Mouse (Mus musculus) left cerebral cortex, postnatal 10 days (tissue): ENCODE data around the gene Sphkap. TPM values are rescaled to one million over a fixed set of nuclear protein-coding genes. Genes with fewer than 3 reads are reported as not detected.

Experiments used
- DNase-seq, 2 experiments: peaks; one replicate each; pipeline ENCODE4 v3.0.0; 2021 to 2022; ENCODE audit warnings: low spot score in 2 of 2, mixed read lengths in 1 of 2; ENCODE audit errors: extremely low spot score in 1 of 2
- intact Hi-C: fragments of 180-260 bp; cut with DNase I; formaldehyde crosslinking; loops from one replicate; pipeline ENCODE4 v1.15.1; 2025
- total RNA-seq, 2 experiments: library from RNA; stranded (reverse); gene quantifications; 2 replicates each; pipeline ENCODE4 v1.2.3; 2021

Sphkap gene
- 100 to 1,000 TPM; 185 to 222 TPM for total RNA-seq

DNA sequence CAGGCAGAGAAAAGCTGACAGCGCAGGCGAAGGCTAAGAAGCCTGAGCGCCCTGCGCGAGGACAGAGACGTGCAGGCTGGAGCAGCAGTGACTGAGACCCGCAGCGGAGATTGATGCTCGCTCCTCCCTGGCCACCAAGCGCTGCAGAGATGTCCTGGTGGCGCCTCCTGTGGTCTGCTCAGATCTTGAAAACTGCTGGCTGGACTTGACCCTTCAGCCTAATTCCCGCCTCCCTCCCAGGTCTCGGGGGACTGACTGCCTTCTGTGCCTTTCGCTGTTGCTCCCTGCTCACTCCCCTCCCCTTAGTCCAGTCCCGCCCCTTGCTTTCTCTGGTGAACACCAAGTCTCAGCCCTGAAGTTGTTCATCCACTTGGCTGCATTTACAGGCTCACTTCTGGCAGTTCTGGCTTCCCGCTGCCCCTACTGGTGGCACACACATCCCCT lies at the start of gene Sphkap:
Gene Sphkap (minus strand): TSS at position 180 of the 444 bp plus-strand sequence.
- intact Hi-C loops, result loop anchor here (5.0 to 10.0 kb wide), 2 partner anchors 183 to 309 kb away; no protein-coding TSS in a partner anchor
- peak; percentile 43 to 66 for DNase-seq

DNA sequence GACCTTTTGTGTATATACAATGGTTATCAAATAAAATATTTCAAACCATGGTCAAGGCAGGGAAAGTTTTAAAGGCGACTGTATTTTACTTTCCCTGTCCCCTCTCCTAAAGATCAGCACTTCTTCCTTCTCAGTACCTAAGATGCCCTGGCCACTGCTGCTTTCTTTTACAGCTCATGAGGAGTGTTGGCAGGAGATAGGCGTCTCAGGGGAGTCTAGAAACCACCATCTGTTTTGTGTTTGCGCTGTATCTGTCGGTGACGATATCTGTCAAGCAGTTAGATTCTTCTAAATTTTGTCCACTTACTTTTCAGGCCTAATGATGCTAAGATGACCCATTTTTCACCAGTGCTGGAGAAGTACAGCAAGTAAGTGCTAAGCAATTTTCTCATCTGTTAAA lies 43.3 kb upstream of the Sphkap start:
- intact Hi-C loops, result no loop called here
- no peak for DNase-seq

DNA sequence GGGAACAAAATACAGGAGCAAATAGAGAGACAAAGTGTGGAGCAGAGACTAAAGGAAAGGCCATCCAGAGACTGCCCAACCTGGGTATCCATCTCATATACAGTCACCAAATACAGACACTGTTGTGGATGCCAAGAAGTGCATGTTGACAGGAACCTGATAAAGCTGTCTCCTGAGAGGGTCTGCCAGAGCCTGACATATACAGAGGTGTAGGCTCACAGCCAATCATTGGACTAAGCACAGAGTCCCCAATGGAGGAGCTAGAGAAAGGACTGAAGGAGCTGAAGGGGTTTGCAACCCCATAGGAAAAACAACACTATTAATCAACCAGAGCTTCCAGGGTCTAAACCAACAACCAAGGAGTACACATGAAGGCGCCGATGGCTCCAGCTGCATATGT lies 32.4 kb upstream of the Sphkap start:
- intact Hi-C loops, result no loop called here
- DNase-seq, result no peak

DNA sequence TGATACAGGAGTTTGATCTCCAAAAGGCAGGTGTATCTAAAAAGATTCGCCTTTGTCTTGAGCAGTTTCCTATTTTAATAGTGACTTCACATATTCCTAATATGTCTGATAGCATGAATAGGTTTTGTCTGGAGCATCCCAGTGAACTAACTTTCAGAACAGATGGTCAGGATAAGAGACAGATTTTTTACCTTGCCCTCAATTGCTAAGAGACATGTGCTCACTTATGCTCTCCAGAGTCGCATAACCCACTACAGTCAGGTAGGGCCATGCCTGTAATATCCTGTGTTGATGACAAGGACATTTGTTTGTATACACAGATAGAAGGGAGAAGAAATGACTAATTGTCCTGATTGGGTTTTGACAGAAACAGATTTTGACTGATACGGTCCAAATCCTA lies 25.9 kb upstream of the Sphkap start:
- intact Hi-C loops, result no loop called here
- no peak for DNase-seq

DNA sequence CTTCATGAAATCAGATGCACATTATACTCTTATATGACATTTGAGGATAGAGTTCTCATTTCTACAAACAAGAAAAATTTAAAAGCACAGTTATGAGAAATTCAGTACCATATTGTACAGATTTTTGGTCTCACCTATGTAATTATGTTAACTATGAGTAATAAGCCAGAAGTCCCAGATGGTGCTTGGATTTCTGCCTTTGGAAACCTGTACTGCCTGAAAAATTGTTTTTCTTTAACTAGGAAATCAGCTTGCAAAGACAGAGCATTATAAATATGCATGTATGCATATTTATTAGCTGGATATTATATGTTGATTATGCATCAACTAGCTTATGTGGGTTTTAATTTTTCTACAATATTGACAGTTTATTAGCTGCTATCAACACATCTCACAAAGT lies 21.9 kb upstream of the Sphkap start:
- no peak for DNase-seq
- intact Hi-C loops, result no loop called here

DNA sequence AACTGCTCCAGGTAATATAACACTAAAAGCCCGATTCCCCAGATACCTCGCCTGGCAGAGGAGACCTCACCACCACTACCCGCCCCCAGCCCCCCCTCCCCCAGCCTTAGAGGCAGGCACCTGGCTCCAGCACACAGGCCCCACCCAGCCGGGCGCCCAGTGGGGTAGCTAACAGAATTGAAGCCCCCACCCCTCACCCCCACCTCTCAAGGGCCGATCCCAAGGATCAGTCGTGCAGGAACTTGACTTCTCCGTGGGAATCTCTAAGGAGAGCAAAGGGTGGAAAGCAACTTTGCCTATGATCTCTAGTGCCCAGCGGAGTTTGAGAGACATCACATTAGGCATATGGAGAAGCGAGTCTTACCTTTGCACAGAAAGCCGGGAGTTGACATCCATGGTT lies 384 bp downstream of the Sphkap start:
- DNase-seq, result peak in 1 of 2 experiments; percentile 32
- intact Hi-C loops, result loop anchor here (5.0 to 10.0 kb wide), 2 partner anchors 183 to 310 kb away; no protein-coding TSS in a partner anchor

DNA sequence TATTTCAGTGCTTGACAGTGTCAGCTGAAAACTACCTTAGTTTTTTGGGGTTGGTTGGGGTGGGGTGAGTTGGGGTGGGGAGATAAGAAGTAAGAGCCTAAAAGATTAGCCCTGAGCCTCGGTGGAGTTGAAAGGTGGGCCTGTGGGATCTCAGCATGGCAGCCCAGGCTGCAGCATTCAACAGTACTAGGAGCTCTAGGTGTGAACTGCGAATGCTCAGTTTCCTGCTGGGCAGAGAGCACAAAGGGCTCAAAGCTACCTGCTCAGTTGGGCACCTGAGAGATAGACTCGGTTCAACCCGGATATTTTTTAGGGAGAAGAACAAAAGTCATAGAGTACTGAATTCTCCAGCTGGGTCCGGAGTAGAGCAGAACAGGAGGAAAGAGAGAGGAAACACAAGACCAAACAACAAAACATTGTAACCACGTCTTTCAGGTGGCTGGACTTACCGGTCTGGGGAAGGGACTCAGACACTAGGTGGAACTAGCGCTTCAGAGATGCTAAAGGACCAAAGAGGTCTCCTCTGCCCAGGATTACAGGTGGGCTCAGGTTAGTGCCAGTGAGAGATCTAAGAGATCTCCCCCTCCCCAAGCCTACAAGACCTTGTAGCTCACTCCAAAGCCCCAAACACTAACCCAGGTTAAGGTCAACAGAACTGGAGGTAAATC lies 984 bp downstream of the Sphkap start:
- no peak for DNase-seq

DNA sequence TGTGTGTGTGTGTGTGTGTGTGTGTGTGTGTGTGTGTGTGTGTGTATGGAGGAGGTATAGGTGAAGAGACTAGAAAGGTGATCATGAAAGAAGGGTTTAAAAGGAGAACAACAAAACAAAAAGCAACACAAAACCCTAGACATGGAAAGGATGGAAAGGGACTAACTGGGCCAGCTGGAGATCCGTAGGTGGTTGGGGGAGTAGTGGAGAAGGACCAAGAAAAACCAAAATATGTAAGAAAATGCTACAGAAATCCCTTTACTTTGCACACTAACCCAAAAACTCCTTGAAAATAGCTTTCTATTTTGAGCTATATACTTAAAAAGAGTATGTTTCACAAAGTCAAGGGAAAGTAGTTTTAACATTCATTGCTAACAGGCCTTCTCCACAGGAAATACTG lies 6.9 kb downstream of the Sphkap start:
- intact Hi-C loops, result loop anchor here (10.0 kb wide), 1 partner anchor 176 kb away; no protein-coding TSS in a partner anchor
- DNase-seq, result no peak

More for the DNA sequence above, 984 bp downstream of the Sphkap start:
- intact Hi-C loops, result loop anchor here (5.0 to 10.0 kb wide), 2 partner anchors 182 to 310 kb away; no protein-coding TSS in a partner anchor

DNA sequence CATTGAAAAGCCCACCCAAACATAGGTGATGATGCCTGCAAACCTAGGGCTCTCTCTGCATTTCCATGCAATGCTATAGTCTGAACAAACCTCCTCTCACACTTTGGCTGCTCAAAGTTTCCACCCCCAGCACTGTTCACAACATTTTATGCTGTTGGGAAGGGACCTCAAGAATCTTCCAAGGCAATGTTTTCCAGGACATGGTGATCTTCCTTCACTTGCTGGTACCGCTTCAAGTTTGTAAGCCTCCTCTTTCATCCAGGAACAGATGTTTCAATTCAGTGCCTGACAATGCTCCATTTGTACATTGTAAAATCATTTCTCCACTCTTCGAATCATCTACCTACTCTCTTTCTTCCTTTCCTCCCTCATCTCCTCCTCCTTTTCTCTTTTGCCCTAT lies 11.7 kb downstream of the Sphkap start:
- no peak for DNase-seq
- intact Hi-C loops, result no loop called here

DNA sequence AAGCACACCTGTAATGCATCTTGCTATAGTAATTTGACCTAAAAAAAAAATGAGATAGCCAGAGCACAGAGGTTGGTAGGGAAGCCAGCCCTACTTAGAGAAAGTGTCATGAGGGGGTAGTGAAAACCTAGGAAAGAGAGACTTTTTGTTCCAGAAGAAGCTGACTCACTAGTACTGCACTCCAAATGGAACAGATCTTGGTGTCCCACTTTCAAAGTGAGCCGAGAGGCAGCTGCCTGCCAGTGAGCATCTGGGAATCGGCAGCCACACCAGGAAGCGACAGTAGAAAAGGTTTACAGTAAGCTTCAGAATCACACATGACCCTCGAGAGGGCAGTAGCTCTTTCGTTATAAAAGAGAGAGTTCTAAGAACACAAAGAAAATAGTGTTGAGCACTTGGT lies 12.4 kb downstream of the Sphkap start:
- no peak for DNase-seq
- intact Hi-C loops, result no loop called here

DNA sequence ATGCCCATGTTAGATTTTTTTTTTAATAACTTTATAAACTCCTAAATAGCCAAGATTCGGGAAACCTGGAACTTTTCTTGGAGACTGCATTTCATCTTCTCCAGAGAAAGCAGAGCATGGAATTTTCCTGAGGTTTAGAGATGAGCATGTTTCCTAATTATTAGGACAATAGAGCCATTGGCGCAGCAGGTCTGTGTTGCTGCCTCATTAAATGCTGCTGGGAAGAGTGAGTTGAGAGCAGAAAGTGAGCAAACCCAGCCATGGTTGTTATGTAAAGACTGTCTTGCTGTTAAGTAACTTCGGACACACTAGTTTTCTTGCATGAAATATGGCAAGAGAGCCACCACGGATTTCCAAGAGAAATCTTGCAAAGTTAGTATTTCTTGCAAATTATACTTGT lies 18.6 kb downstream of the Sphkap start:
- intact Hi-C loops, result no loop called here
- no peak for DNase-seq

DNA sequence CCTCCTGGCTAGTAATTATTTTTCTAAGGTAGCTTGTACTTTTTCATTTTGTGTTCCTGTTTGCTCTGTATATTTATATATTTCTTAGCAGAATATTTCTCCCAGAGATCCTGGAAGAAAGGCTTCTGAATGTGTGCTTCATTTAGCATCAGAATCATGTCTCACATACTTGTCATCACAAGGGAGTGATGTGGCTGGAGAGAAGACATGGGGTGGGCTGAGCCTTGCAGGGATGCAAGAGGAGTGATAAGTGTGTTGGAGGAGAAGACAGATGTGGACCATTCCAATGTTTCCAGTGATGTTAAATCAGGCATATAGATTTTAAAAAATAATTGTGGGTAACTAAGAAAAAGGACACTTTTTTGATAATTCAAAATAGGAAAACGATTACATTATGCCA lies 30.6 kb downstream of the Sphkap start:
- DNase-seq, result no peak
- intact Hi-C loops, result no loop called here

DNA sequence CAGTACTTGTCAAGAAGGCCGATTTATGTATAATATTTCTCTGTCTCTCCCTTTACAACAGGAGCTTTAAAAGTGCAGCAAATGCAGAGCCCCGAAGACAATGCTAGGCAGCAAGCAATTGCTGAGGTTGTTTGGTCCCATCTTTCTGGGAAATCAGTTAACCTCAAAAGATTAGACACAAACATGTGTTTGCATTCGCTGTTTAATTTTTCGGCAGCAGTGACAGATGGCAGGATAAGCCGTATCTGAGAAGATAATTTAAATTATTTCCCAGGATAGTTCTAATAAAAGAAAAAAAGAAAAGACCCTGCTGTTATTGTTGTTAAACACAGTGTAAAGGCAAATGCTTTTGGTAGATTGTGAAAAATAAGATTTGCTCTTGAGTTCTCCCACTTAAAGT lies 41.5 kb downstream of the Sphkap start:
- intact Hi-C loops, result no loop called here
- DNase-seq, result no peak

DNA sequence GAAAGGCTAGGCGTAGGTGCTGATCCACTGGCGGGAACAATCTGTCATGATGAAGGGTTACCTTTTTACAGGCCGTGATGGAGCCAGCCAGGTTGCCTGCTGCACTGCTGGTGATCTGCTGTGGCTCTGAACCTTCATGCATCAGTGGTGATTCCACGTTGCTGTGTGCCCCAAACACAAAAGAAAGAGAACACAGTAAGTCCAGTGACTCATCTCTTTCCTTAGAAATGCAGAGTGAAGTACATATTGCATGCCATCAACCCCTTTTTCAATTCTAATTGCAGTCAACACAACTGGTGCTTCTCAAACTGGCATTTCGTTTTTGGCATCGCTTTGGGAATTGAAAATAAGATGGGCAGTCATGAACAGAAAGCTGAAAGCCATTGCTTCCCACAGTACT lies 45.8 kb downstream of the Sphkap start:
- intact Hi-C loops, result no loop called here
- DNase-seq, result no peak

DNA sequence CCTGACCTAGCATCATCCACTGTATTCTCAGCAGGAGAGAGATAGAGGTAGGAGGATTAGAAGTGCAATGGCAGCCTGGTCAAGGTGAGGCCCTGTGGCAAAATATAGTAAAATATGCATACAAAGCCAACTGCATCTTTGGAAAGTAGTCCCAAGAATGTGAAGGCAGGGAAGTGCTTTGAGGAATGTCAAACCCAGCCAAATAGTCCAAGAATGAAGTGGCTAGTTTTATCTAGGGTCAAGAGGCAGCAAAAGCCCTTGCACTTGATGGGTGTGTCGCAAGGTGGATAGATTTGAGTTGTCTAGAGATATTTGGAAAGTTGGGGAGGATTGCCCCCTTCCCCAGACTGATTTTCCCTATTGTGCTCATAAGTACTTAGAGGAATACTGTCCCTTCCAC lies 61.5 kb downstream of the Sphkap start:
- intact Hi-C loops, result no loop called here
- no peak for DNase-seq

DNA sequence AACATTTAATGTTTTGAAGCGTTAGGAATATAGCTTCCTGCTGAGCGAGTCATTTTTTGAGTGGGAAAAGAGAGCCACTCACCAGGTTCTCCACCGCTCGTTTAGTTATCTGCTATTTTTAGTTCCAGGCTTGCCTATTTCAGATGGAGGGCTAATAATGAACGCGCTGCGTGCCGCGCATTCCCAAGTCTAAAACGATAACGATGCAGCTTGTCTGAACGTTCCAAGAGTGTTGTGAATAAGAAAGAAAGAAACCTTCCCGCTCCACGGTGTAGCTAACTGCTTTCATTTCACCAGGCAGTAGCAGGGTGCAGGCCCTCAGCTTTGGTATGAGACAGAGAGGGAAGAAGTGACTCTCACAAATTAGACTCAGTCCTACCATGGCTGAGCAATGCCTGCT lies 62.4 kb downstream of the Sphkap start:
- intact Hi-C loops, result no loop called here
- no peak for DNase-seq

DNA sequence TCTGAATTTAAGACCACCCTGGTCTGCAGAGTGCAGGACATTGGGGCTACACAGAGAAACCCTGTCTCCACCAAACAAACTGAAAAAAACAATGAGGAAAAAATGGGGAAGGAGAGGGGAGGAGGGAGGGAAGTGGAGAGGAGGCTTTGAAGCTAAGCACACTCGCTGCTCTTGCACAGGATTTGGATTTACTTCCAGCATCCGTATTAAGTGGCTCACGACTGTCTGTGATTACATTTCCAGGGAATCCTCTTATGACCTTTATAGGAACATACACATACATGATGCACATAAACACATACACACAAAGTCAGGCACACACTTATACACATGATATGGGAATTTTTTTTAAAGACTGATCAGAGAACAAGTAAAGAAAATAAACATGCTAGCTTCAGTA lies 62.9 kb downstream of the Sphkap start:
- intact Hi-C loops, result no loop called here
- DNase-seq, result no peak

DNA sequence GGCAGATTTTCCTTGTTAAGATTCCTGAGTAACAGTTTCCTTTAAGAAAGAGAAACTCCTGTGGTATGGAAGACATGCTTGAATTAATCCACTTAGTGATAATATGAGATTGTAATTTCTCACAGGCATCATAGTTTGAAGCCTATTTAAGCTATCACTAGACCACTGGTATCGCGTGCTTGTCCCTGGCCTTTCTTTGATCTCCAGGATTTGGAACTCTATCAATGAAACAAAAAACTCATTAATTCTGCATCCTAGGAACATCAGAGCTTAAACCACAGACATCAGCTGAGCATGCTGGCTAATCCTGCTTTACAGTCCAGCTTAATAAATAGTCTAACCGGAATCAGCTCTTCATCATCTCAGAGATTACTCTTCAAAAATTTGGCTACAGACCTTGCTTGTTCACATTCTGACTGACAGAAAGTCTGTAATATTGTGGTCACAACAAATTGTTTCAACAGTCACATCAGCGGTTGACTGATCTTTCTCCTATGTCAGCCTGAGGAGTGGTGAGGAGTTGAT lies 65.2 kb downstream of the Sphkap start:
- DNase-seq, result no peak
- intact Hi-C loops, result no loop called here

DNA sequence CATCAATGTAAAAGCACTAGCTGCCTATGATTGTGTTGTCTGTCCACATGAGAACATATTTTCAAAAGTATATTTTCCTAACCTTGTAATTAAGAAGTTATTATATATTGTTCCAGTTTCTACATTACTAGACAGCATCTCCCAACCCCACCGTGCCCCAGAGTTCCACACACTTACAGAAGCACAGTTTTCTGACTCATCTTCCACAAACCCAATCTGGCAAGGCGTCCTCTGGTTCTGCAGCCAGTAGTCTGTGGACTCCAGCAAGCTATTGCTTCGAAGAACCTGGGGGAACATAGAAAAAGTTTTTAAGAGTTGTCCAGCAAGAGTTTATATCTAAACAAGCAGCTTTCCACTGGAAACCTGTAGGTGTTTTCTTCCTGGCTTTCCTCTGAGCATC lies 68.6 kb downstream of the Sphkap start:
- no peak for DNase-seq
- intact Hi-C loops, result no loop called here

DNA sequence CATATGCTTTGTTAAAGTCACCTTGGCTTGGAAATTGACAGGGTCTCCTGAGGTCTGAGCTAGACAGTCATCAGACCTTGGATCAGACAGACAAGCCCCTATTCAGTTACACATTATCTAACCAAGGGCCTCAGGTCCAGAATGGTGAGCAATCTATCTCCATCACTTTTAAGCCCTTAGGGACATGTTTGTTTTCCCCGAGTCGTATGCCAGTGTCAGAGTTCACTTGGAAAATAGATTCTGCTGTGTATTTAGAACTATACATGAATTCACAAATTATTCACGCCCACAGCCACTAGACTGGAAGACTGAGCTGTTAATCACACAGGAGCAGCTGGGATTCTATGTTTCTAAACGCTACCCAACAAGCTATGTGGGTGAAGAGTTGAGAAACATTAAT lies 91.1 kb downstream of the Sphkap start:
- intact Hi-C loops, result no loop called here

DNA sequence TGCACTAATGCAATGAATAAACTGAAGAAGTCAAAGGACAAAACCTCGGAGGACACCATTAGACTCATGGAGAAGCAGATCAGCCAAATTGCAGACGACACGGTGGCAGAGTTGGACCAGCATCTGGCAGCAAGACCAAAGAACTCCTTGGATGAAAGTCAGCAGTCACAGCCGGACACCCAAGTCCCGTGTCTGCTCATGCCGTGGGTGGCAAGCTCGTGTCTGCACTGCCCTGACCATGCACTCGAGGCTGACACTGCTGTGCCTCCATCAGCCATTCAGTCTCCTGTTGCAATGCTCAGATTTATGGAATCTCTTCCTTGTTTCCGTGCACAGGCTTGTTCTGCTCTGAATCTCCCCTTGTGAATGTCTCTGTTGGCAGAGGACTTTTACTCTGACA lies 92.9 kb downstream of the Sphkap start:
- intact Hi-C loops, result no loop called here
- DNase-seq, result no peak

More for the DNA sequence above, 91.1 kb downstream of the Sphkap start:
- no peak for DNase-seq
